Mouse (Mus musculus) myocyte (in vitro differentiated cells): ENCODE data around the gene Hs3st6. TPM values are rescaled to one million over a fixed set of nuclear protein-coding genes. Genes with fewer than 3 reads are reported as not detected.

Experiments
- H3K27me3 ChIP-seq: one replicate; pipeline ENCODE4 v1.6.1; 2011; ENCODE audit not compliant: control insufficient read depth, insufficient read depth, insufficient read length
- H3K36me3 ChIP-seq: one replicate; pipeline ENCODE4 v1.6.1; 2011; ENCODE audit not compliant: control insufficient read depth, insufficient read depth
- H3K4me2 ChIP-seq: one replicate; pipeline ENCODE4 v1.6.1; 2011; ENCODE audit warnings: low read depth, control low read depth
- H3K4me3 ChIP-seq: one replicate; pipeline ENCODE4 v1.5.1; 2011; ENCODE audit warnings: mild to moderate bottlenecking, control low read depth, moderate library complexity
- H3K79me2 ChIP-seq: one replicate; pipeline ENCODE4 v1.6.1; 2011; ENCODE audit not compliant: control insufficient read depth, insufficient read depth
- H3ac ChIP-seq: one replicate; pipeline ENCODE4 v1.6.1; 2011; ENCODE audit not compliant: control insufficient read depth, insufficient read length
- CEBPB ChIP-seq: IDR thresholded peaks from 2 replicates; pipeline ENCODE4 v1.6.1; 2011; ENCODE audit warnings: mild to moderate bottlenecking, moderate library complexity; ENCODE audit not compliant: poor library complexity, insufficient read depth, severe bottlenecking
- E2F4 ChIP-seq: IDR thresholded peaks from one replicate; pipeline ENCODE4 v1.6.1; 2011; ENCODE audit warnings: mild to moderate bottlenecking, control low read depth, moderate library complexity; ENCODE audit not compliant: insufficient read depth
- MAX ChIP-seq: IDR thresholded peaks from one replicate; pipeline ENCODE4 v1.6.1; 2011; ENCODE audit warnings: low read depth, mild to moderate bottlenecking, control low read depth
- MYOD1 ChIP-seq, 3 experiments: IDR thresholded peaks; one replicate each; pipeline ENCODE4 v1.6.1; 2011; ENCODE audit warnings: control low read depth in 2 of 3, low read depth in 2 of 3, mild to moderate bottlenecking in 2 of 3, moderate library complexity in 1 of 3; ENCODE audit not compliant: insufficient read length in 2 of 3, control insufficient read depth in 1 of 3
- MYOG ChIP-seq, 3 experiments: IDR thresholded peaks; one replicate each; pipeline ENCODE4 v1.6.1; 2011; ENCODE audit warnings: control low read depth in 2 of 3, low read depth in 2 of 3, mild to moderate bottlenecking in 2 of 3; ENCODE audit not compliant: insufficient read length in 2 of 3, control insufficient read depth in 1 of 3, insufficient read depth in 1 of 3
- POLR2A ChIP-seq: IDR thresholded peaks from one replicate; pipeline ENCODE4 v1.6.1; 2011; ENCODE audit warnings: low read depth, mild to moderate bottlenecking, control low read depth, moderate library complexity; ENCODE audit not compliant: insufficient read length
- POLR2AphosphoS2 ChIP-seq: IDR thresholded peaks from one replicate; pipeline ENCODE4 v1.6.1; 2011; ENCODE audit warnings: low read depth, control low read depth; ENCODE audit not compliant: insufficient read length
- REST ChIP-seq: IDR thresholded peaks from one replicate; pipeline ENCODE4 v1.6.1; 2011; ENCODE audit warnings: mild to moderate bottlenecking, control low read depth, moderate library complexity; ENCODE audit not compliant: insufficient read depth, insufficient read length
- SRF ChIP-seq: IDR thresholded peaks from one replicate; pipeline ENCODE4 v1.6.1; 2011; ENCODE audit warnings: low read depth; ENCODE audit not compliant: control insufficient read depth, insufficient read length
- TCF12 ChIP-seq: IDR thresholded peaks from one replicate; pipeline ENCODE4 v1.6.1; 2011; ENCODE audit warnings: mild to moderate bottlenecking, control low read depth; ENCODE audit not compliant: poor library complexity, insufficient read depth, severe bottlenecking
- TCF3 ChIP-seq: IDR thresholded peaks from one replicate; pipeline ENCODE4 v1.6.1; 2011; ENCODE audit warnings: low read depth, control low read depth; ENCODE audit not compliant: insufficient read length
- USF1 ChIP-seq: IDR thresholded peaks from one replicate; pipeline ENCODE4 v1.6.1; 2011; ENCODE audit warnings: low read depth, mild to moderate bottlenecking, control low read depth, moderate library complexity
- polyA plus RNA-seq: library from polyadenylated mRNA; unstranded; fragments of >200 nt; fragmentation: generic; extraction: Trizol; gene quantifications from one replicate; pipeline ENCODE4 v1.2.1, GENCODE M21; 2012; ENCODE audit warnings: missing spikeins

Gene Hs3st6
- polyA plus RNA-seq, 1 experiment, result not detected

DNA sequence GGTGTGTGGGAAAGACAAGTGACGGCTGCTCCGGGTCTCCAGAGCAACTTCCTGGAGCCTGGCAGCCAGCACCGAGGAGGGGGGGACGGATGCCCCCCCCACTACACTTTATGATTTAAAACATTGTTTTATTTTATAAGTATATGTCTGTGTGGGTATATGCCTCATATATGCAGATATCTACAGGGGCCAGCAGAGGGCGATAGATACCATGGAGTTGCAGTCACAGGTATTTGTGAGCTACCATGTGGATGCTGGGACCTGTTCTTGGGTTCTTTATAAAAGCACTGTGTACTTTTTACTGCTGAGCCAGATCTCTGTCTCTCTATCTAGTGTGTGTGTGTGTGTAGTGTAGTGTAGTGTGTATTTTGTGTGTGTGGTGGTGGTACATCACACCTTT is 20.5 kb downstream of the Hs3st6 start:
- Histone ChIP-seq H3K4me3 (no peak overlapping the region), H3K27me3 (peaks cover 24% of the 10 kb centered on the region), H3K4me2 (no peak overlapping the region), H3K36me3 (no peaks in the 10 kb centered on the region), H3K79me2 (no peaks in the 10 kb centered on the region), H3ac (no peak overlapping the region)
- TF ChIP-seq TCF3, result no peak
- TF ChIP-seq REST, result no peak
- no peak for TF ChIP-seq E2F4
- TF ChIP-seq CEBPB, result no peak
- no peak for TF ChIP-seq MYOD1 (IDR thresholded peaks at IDR 0.05; ENCODE audit: control insufficient read depth in 1 of 3, insufficient read length in 2 of 3, low read depth in 2 of 3)
- TF ChIP-seq MYOG (IDR thresholded peaks at IDR 0.05; ENCODE audit: control insufficient read depth in 1 of 3, insufficient read depth in 1 of 3, insufficient read length in 2 of 3, low read depth in 2 of 3), result no peak
- TF ChIP-seq POLR2AphosphoS2, result no peak
- no peak for TF ChIP-seq POLR2A
- TF ChIP-seq TCF12, result no peak

DNA sequence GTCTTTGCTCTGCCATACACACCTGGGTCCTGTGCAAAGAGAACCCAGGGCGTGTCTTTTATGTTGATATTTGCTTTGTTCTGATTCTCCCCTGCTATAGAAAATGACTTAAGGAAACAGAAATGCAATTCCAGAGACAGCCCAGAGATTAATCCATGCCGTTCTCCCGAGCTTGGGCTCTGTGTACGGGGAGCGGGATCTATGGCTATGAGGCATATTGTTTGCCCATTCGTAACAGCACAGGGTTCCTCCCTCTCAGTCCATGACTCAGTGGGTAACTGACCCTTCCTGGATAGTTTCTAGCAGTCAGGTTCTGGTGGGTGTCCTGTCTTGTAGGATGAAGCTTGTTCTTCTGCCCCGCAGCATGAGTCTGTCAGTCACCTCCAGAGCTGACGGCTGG is 22.4 kb downstream of the Hs3st6 start:
- no peak overlapping the region for H3ac ChIP-seq
- no peaks in the 10 kb centered on the region for H3K36me3 ChIP-seq
- TF ChIP-seq TCF12 (no peak), USF1 (no peak), SRF (no peak)
- peaks cover 25% of the 10 kb centered on the region for H3K27me3 ChIP-seq
- H3K4me3 ChIP-seq, result no peak overlapping the region
- H3K4me2 ChIP-seq, result no peak overlapping the region
- H3K79me2 ChIP-seq, result no peaks in the 10 kb centered on the region

DNA sequence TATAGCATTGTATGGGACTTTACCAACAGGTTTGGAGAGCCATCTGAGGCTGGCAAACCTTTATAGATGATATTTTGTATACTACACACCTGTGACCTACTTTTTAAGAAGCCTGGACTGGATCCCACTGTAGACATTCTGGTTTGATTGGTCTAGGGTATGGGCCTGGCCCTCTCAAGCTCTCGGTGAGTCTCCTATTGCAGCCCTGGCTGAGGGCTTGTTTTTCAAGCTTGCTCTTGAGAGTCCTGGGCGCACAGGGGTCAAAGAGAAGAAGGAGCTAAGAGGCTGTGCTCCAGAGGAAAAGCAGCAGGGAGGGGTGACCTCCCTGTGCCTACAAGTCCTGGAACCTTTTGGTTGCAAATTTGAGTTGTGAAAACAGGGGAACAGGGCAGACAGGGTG is 24.3 kb downstream of the Hs3st6 start:
- TF ChIP-seq E2F4, result no peak
- no peak for TF ChIP-seq REST
- TF ChIP-seq USF1, result no peak
- no peak for TF ChIP-seq MAX
- no peak for TF ChIP-seq MYOD1 (IDR thresholded peaks at IDR 0.05; ENCODE audit: control insufficient read depth in 1 of 3, insufficient read length in 2 of 3, low read depth in 2 of 3)
- TF ChIP-seq POLR2AphosphoS2, result no peak
- TF ChIP-seq SRF, result no peak
- no peak for TF ChIP-seq CEBPB
- TF ChIP-seq POLR2A, result no peak
- TF ChIP-seq TCF12, result no peak
- no peak for TF ChIP-seq TCF3
- no peak for TF ChIP-seq MYOG (IDR thresholded peaks at IDR 0.05; ENCODE audit: control insufficient read depth in 1 of 3, insufficient read depth in 1 of 3, insufficient read length in 2 of 3, low read depth in 2 of 3)
- Histone ChIP-seq H3K36me3 (no peaks in the 10 kb centered on the region), H3K4me3 (no peak overlapping the region), H3ac (no peak overlapping the region), H3K27me3 (peaks cover 25% of the 10 kb centered on the region), H3K4me2 (no peak overlapping the region), H3K79me2 (no peaks in the 10 kb centered on the region)

DNA sequence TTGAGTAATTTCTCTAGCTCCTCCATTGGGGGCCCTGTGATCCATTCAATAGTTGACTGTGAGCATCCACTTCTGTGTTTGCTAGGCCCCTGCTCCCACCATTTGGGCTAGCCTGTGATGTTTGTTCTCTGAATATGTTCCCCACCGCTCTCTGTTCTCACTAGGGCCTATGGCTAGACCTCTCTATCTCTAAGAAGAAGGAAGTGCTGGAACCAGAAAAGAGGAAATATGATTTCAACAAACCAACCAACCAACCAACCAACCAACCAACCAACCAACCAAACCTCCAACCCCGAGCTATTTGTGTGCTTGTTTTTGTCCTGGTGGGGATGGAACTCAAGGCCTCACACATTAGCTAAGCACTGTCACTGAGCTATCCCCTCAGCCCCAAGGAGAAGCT is 28.0 kb downstream of the Hs3st6 start:
- TF ChIP-seq SRF (no peak), USF1 (no peak), MYOD1 (IDR thresholded peaks at IDR 0.05; ENCODE audit: control insufficient read depth in 1 of 3, insufficient read length in 2 of 3, low read depth in 2 of 3) (no peak), TCF12 (no peak), REST (no peak), CEBPB (no peak), POLR2AphosphoS2 (no peak), POLR2A (no peak), E2F4 (no peak), MYOG (IDR thresholded peaks at IDR 0.05; ENCODE audit: control insufficient read depth in 1 of 3, insufficient read depth in 1 of 3, insufficient read length in 2 of 3, low read depth in 2 of 3) (no peak), TCF3 (no peak), MAX (no peak)
- H3ac ChIP-seq, result no peak overlapping the region
- no peaks in the 10 kb centered on the region for H3K36me3 ChIP-seq
- peaks cover 9% of the 10 kb centered on the region for H3K27me3 ChIP-seq
- H3K4me3 ChIP-seq, result no peak overlapping the region
- H3K79me2 ChIP-seq, result no peaks in the 10 kb centered on the region
- H3K4me2 ChIP-seq, result no peak overlapping the region

DNA sequence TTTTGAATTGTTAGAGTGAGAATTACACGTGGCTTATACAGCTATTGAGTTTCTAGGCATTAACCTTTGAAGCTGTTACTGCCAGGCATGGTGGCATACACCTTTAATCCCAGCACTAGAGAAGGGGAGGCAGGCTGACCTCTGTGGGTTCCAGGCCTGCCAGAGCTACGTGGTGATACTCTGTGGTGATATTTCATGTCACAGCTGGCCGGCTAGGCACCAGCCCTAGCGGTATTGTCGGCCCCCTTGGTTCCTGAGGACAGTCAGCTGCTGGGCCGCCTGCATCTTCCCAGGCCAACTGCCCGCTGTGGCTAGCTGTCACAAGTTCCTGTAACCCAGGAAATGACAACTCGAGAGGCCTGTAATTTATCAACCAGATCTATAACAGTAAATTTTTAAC is 39.4 kb downstream of the Hs3st6 start:
- no peak for TF ChIP-seq SRF
- Histone ChIP-seq H3K4me2 (no peak overlapping the region), H3K4me3 (no peak overlapping the region), H3K79me2 (no peaks in the 10 kb centered on the region), H3ac (no peak overlapping the region), H3K36me3 (no peaks in the 10 kb centered on the region), H3K27me3 (peaks cover 18% of the 10 kb centered on the region)
